Mouse (Mus musculus) mature B cell (primary cell): ENCODE results near the gene Srp72.

Experiments
- in situ Hi-C: fragments of 300-500 bp; cut with MboI; formaldehyde crosslinking; loops from 2 replicates; pipeline ENCODE4 v1.14.3; 2019

The Srp72 gene

DNA sequence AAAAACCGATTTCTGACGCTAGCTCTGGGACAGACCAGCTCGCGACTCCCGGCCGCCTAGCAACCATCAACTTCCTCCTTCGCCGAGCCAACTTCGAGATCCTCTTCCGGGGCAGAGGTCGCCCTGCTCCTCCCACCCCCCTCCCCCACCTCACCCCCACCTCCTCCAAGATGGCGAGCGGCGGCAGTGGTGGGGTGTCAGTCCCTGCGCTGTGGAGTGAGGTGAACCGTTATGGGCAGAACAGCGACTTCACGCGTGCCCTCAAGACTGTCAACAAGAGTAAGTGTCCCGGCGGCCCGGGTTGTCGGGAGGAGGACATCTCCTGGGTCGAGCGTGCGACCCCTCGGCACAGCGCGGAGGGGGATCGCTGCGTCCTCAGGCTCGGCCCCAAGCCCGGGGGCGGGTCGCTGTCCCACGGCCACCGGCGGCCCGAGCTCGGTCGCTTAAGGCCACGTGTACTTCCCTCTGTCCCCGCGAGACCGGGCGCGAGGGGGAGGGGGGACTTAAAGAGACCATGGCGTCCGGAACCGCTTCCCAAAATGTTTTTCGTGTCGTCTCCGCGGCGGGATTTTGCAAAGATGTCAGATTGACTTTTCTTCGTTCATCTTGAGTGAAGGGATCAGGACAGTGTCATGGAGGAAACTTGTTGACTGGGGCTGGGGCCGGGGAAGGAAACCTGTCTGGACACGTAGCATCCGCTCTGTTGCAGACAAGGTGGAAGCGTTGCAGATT, at the start of gene Srp72:
Gene Srp72, plus strand, starts transcription at position 130 of the 732 bp plus-strand sequence.
- in situ Hi-C loops, result no loop called here

- in situ Hi-C loops, result no loop called here
These were observed 46.2 kb upstream of the Srp72 start for GRCm38 (mm10) chr5:76928124-76928832.

- in situ Hi-C loops, result no loop called here
These were observed 45.2 kb upstream of the Srp72 start for GRCm38 (mm10) chr5:76929180-76929877.

DNA sequence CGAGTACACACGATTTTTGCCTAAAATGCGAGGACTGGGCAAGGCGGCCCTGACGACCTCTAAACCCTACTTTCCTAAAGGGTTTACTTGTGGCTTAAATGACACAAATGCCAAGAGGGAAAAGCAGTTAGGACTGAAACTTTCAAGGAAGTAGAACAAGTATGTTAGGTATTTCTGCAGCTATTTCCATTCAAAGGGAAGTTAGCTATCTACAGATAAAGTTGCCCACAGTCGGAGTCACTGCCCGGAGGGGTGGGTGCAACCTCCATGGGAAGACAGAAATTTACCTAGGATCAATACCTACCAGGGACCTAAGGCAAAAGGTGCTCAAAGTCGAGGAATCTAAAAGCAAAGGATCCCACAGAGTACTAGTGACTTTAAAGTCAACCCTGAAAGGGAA, 34.8 kb upstream of the Srp72 start:
- in situ Hi-C loops, result no loop called here

DNA sequence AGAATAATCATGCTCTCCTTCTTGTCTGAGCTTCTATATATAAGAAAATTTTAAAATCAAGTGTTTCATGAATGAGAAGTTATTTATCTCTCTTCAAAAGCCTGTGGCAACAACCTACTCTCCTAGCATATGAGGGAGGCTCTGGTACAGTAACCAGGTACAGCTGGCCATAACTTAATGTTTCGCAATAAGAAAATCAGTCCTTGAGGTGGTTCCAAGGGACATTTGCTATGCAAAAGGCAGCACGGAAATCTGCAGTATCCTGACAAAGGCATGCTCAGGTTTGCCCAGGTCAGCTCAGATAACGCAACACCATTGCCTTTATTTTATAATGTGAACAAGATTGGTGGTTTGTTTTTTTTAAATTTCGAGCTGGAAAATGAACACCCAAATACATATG, 32.5 kb upstream of the Srp72 start:
- in situ Hi-C loops, result no loop called here

DNA sequence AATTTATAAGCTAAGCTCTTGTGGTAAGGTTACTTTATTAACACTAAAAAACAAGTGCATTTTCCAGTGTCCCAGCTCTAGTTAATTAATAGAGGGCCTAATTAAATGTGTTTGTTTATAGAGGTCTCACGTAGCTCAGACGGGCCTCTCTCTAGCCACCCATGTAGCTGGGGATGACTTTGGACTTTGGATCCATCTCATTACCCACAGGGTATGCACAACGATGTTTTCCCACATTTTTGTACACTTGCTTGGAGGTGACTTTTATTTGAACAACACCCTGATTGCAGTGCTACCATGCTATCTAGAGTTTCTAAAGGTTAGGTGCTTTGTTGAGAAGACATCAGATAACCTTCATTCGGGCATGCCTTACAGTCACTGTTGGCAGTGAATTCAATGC, 32.0 kb upstream of the Srp72 start:
- in situ Hi-C loops, result no loop called here

DNA sequence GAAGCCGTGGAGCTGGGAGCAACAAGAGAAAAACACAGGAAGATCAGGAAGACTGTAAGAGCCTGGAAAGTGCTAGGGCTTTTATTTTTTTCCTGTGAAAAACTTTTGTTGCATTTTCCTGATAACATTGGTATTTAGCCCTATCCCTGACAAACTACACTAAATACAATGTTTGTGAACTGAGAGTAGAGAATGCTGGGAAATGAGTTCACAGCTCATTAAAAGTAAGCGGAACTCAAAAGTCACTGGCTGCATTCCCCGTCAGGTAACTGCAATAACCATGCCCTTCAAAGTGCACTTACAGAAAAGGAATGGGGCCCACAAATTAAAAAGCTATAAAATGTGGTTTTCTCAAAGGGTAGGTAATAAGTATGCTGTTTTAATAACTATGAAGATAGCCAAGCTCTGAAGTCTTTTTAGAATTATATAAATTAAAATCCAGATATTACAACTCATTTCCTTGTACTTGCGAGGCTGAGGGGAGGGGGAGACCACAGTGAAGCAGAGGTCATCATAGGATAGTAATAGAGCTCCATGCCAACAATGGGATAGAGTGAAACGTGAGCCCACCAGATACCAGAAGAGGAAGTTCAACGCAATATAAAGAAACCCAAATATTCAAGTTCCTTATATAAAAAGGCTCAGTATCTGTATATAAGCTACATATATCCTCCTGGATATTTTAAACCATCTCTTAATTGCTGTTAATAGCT, 29.4 kb upstream of the Srp72 start:
- in situ Hi-C loops, result no loop called here

GRCm38 (mm10) chr5:76945678-76946033, 28.8 kb upstream of the Srp72 start:
- in situ Hi-C loops, result no loop called here

GRCm38 (mm10) chr5:76947142-76947541, 27.3 kb upstream of the Srp72 start:
- in situ Hi-C loops, result no loop called here

DNA sequence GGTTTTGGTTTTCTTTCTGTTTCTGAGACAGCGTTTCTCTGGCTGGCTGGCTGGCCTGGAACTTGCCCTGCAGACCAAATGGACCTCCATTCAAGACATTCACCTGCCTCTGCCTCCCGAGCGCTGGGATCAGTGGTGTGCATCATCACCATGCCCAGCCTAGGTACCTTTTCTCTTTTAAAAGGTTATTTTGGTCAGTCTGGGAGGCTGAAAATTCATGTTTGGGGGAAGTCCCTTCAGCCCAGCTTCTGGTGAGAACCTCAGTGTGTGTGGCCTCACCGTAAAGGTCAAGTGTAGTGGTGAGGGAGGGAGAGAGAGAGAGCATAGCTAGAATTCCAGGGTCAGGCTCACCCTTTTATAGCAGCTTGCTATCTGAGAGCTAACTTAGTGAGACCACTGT, 26.7 kb upstream of the Srp72 start:
- in situ Hi-C loops, result no loop called here

- in situ Hi-C loops, result no loop called here
These were observed 24.0 kb upstream of the Srp72 start for GRCm38 (mm10) chr5:76950343-76951105.

- in situ Hi-C loops, result no loop called here
These were observed 23.1 kb upstream of the Srp72 start, which contains the start of the genes Paics and Ppat for GRCm38 (mm10) chr5:76951106-76952027. Gene Paics, plus strand, starts transcription at chr5:76951307. Gene Ppat, minus strand, starts transcription at chr5:76951578.

GRCm38 (mm10) chr5:76952112-76953040, 22.1 kb upstream of the Srp72 start:
- in situ Hi-C loops, result no loop called here

DNA sequence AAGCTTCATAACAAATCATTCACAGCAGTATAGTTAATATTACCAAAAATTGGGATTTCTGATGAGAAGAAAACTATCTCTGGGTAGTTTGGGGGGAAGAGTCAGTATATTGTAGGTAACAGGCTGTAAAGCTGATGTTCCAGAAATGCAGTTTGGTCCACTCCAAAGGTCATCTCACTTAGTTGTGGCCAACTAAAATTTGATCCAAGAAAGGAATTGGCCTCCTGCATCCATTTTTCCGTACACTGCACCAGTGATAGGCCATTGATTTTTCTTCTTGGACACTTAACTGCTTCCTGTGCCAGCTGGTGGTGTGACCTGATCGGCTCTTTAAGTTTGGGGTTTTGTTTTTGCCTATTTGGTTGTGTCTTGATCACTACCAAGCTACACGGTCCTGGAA, 20.7 kb upstream of the Srp72 start:
- in situ Hi-C loops, result no loop called here

DNA sequence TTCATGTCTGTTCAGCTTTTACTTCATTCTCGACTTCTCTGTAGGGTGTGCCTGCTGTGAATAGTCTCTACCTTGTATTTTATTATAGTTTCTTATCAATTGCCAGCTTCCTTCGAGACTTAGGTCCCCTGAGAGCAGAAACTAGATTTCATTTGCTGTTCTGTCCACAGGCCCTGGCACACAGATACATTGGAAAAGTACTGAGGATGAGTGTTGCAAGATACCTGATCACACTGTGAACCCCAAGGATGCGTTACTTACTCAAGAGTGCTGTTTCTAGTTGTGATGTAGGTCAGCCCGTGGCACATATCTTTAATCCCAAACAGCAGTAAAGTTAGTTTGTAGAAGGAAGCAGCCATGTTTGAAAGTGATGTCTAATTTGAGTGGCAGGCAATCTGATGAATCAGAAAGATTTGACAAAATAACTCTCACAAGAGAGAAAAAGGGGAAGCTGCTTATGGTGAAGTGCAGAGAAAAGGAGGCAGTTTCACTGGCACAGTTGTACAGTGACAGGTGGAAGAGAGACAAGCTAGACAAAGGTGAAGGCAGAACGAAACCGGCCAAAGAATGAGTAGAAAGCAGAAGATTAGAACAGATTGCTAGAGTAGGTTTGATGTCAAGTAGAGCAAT, 20.1 kb upstream of the Srp72 start:
- in situ Hi-C loops, result no loop called here

DNA sequence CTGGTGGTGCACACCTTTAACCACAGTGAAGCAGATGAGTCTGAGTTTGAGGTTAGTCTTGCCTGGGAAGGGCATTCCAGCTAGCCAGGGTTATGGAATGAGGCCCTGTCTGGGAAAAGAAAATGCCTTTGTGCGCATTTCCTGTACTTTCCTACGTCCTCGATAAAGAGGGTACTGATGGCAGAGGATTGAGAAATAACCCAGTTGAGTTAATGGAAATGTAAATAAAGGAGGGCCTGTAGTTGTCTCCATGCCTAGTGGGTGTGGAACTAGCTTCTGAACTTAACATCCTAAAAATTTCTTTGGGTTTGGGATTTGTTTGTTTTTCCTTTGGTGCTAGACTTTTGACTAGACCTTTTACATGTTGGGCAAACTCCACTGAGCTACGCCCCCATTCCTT, 19.0 kb upstream of the Srp72 start:
- in situ Hi-C loops, result no loop called here

- in situ Hi-C loops, result no loop called here
These were observed 16.5 kb upstream of the Srp72 start for GRCm38 (mm10) chr5:76957954-76958353.

DNA sequence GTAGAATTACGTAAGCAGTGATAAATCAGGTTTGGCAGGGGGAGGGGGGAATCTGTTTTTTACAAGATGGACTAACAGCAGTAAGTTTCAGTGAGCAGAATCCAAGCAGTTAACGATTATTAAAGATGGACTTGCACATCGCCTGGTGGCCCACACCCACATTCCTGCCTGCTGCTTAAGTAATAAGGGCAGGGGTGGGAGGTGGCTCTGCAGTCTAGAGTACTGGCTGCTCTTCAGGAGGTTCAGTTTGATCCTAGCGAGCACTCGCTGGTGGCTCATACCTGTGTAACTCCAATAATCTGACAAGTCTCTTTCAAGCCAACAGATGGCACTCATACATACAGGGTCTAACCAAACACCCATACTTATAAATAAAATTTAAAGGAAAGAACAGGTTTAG, 14.9 kb upstream of the Srp72 start:
- in situ Hi-C loops, result no loop called here

DNA sequence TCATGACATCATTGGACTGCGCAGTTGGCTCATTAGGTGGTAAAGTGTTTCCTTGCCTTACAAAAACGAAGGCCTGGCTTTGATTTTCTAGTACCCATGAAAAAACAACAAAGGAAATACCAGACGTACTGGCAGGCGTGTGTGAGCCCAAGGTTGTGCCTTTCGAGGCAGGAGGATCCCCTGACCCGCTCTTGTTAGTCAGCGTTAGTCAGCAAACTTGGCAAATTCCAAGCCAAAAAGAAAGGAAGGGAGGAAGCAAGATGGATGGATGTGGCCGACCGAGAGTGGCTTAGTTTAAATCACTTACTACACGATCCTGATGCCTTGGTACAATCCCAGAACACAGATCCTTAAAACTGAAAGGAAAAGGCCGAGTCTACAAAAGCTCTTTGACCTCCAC, 11.9 kb upstream of the Srp72 start:
- in situ Hi-C loops, result loop anchor here (10.0 kb wide), 1 partner anchor 58 kb away; the partner anchor contains the start of gene Aasdh
